Mouse (Mus musculus) kidney, postnatal 0 days (tissue): ENCODE measurements around the gene Tshb. TPM values are rescaled to one million over a fixed set of nuclear protein-coding genes. Genes with fewer than 3 reads are reported as not detected.
A peak's percentile ranks its signal among the peaks of the same experiment; 100 is the strongest.

Source experiments
- ATAC-seq: fragments of 200-750 bp; cut with Nextera tagmentation; replicated peaks from 2 replicates; pipeline ENCODE4 v1.8.0; 2017; ENCODE audit warnings: low read depth, moderate number of reproducible peaks, moderate TSS enrichment, moderate library complexity; ENCODE audit not compliant: low FRiP score
- DNase-seq: peaks from one replicate; pipeline ENCODE4 v3.0.0-alpha.2; 2016; ENCODE audit warnings: low spot score
- H3K27ac ChIP-seq: fragments of 300-500 bp; sonication (generic); 2 replicates; pipeline ENCODE4 v1.5.1; 2014; ENCODE audit warnings: mild to moderate bottlenecking
- H3K27me3 ChIP-seq: fragments of 300-500 bp; sonication (generic); 2 replicates; pipeline ENCODE4 v1.6.1; 2014; ENCODE audit warnings: low read length, mixed read lengths; ENCODE audit not compliant: insufficient read depth
- H3K36me3 ChIP-seq: fragments of 300-500 bp; sonication (generic); 2 replicates; pipeline ENCODE4 v1.6.1; 2014; ENCODE audit warnings: low read length, mixed read lengths; ENCODE audit not compliant: insufficient read depth
- H3K4me1 ChIP-seq: fragments of 300-500 bp; sonication (generic); replicated peaks from 2 replicates; pipeline ENCODE4 v1.6.1; 2014; ENCODE audit warnings: antibody characterized with exemption, low read length, mixed read lengths; ENCODE audit not compliant: insufficient read depth
- H3K4me2 ChIP-seq: fragments of 300-500 bp; sonication (generic); 2 replicates; pipeline ENCODE4 v1.6.1; 2014; ENCODE audit warnings: mild to moderate bottlenecking, low read length, moderate library complexity, mixed read lengths
- H3K4me3 ChIP-seq: fragments of 300-500 bp; sonication (generic); replicated peaks from 2 replicates; pipeline ENCODE4 v1.5.1; 2014; ENCODE audit warnings: low read depth, low read length
- H3K9ac ChIP-seq: fragments of 300-500 bp; sonication (generic); 2 replicates; pipeline ENCODE4 v1.6.1; 2014; ENCODE audit warnings: low read depth, low read length
- H3K9me3 ChIP-seq: fragments of 300-500 bp; sonication (generic); replicated peaks from 2 replicates; pipeline ENCODE4 v1.6.1; 2016; ENCODE audit warnings: low read length, inconsistent platforms, mixed read lengths
- CTCF ChIP-seq: IDR thresholded peaks from 2 replicates; pipeline ENCODE4 v1.5.1; 2016; ENCODE audit warnings: antibody characterized with exemption, low read depth, mild to moderate bottlenecking, moderate library complexity
- WGBS: fragments of 180-500 bp; shearing (Covaris S2); extraction: QIAGEN DNeasy Blood & Tissue Kit; methylation state at CpG from one replicate; pipeline ENCODE4 v1.1.7; 2014; 5-methylcytosine and 5-hydroxymethylcytosine counted together
- polyA plus RNA-seq: library from polyadenylated mRNA; unstranded; fragments of >200 nt; fragmentation: Nextera tagmentation; extraction: Ambion mirVana; gene quantifications from 2 replicates; pipeline ENCODE4 v1.2.1, GENCODE M21; 2015

The Tshb gene
- polyA plus RNA-seq, 1 experiment from 2014 or later = 0.18 TPM

GRCm38 (mm10) chr3:102748686-102749085 is 33.8 kb downstream of the Tshb start:
- H3K4me3 ChIP-seq = no peak overlapping the region
- H3K9me3 ChIP-seq = no peaks in the 10 kb centered on the region
- H3K36me3 ChIP-seq = no peaks in the 10 kb centered on the region
- TF ChIP-seq CTCF = no peak
- no peak for ATAC-seq
- no peak overlapping the region for H3K27ac ChIP-seq
- no peak for DNase-seq
- H3K27me3 ChIP-seq = no peaks in the 10 kb centered on the region
- 0 out of 2 replicates have a peak, but pooled peaks cover 4% of the 10 kb centered on the region for H3K4me1 ChIP-seq
- no peak overlapping the region for H3K9ac ChIP-seq
- no peak overlapping the region for H3K4me2 ChIP-seq
- 83% methylated on average over 5 of the region's 5 CpGs for WGBS

GRCm38 (mm10) chr3:102748038-102748437 is 34.5 kb downstream of the Tshb start:
- Histone ChIP-seq H3K4me3 (no peak overlapping the region), H3K9ac (no peak overlapping the region), H3K9me3 (no peaks in the 10 kb centered on the region), H3K27ac (no peak overlapping the region), H3K27me3 (no peaks in the 10 kb centered on the region), H3K36me3 (no peaks in the 10 kb centered on the region), H3K4me1 (0 out of 2 replicates have a peak, but pooled peaks cover 4% of the 10 kb centered on the region), H3K4me2 (no peak overlapping the region)
- WGBS = 46% methylated on average over 3 of the region's 3 CpGs
- ATAC-seq (no peak), DNase-seq (peak; percentile 62)
- TF ChIP-seq CTCF = no peak

DNA sequence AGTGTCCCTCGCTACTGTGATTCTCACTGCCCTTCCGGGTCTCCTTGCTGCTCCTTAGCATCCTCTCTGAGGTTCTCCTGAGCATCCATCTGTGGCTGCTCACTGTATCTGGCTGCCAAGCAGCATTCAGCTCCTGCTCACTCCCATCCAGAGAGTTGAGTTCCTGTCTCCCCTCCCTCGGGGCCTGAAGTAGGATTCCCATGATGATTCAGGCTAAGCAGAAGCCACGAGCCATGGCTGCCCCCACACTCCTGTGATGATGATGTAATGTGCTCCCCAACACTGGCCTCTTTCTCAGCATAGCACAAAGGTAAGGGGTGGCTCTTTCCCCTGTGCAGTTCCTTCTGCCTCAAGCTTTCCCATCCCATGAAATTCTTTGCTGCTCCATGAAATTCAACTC is 36.3 kb downstream of the Tshb start:
- Histone ChIP-seq H3K9ac (no peak overlapping the region), H3K4me3 (no peak overlapping the region), H3K9me3 (no peaks in the 10 kb centered on the region), H3K4me2 (no peak overlapping the region), H3K4me1 (0 out of 2 replicates have a peak, but pooled peaks cover 4% of the 10 kb centered on the region), H3K27me3 (no peaks in the 10 kb centered on the region), H3K36me3 (no peaks in the 10 kb centered on the region), H3K27ac (no peak overlapping the region)
- no peak for TF ChIP-seq CTCF
- WGBS = 74% methylated on average over 4 of the region's 4 CpGs
- DNase-seq (no peak), ATAC-seq (no peak)

DNA sequence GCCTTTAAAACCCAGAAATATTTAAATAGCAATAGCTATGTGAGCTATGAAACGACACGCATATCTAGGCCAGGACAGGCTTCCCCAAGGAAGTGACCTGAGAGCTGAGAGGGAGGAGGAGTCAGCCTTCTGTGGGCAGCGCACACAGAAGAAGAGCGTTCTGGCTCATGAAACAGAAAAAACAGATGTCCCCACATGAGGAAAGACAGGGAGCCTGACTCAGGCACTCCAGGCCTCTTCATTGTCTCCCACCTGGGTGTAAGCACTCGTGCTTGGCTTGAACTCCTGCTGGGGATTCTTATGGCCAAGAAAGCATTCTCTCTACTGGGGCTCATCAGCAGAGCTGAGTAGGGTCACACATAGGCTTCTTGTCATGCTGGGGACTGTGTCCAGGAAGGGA is 37.9 kb downstream of the Tshb start:
- H3K27ac ChIP-seq = no peak overlapping the region
- ATAC-seq (no peak), DNase-seq (peak; percentile 75)
- H3K9me3 ChIP-seq = no peaks in the 10 kb centered on the region
- H3K36me3 ChIP-seq = no peaks in the 10 kb centered on the region
- no peak overlapping the region for H3K4me2 ChIP-seq
- 0 out of 2 replicates have a peak, but pooled peaks cover 4% of the 10 kb centered on the region for H3K4me1 ChIP-seq
- no peaks in the 10 kb centered on the region for H3K27me3 ChIP-seq
- H3K9ac ChIP-seq = no peak overlapping the region
- TF ChIP-seq CTCF = no peak
- WGBS = 15% methylated on average over 5 of the region's 5 CpGs
- no peak overlapping the region for H3K4me3 ChIP-seq

DNA sequence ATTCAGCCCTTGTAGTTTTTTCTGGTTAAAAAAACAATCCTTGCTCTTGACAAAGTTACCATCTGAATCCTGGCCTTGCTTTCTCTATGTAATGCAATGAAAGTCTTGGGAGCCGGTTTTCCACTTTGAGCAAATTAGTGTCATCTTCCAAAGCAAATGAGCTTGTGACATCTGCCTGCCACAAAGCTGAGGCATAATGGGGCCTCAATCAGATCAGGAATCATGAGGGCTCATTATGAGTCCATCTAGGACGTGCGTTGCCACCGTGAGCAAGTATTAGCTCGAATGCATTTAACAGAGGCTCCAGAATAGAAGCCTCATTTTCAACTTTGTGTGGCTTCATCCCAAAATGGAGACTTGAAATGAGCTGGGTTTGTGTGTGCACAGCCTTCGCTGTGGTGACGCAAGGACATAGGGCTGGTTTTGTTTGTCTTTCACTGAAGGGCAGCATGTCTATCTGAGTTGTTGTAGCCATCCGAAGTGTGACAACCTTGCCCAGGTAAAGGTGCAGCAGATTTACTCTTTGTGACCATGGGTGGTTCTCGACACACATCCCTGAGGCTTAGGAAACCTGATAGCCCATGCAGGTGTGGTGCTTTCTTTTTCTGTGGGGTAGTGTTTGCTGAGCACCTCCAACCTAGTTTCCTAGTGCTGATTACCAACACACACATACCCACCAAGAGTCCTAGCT is 38.6 kb downstream of the Tshb start:
- ATAC-seq = no peak
- no peaks in the 10 kb centered on the region for H3K27me3 ChIP-seq
- 79% methylated on average over 9 of the region's 9 CpGs for WGBS

DNA sequence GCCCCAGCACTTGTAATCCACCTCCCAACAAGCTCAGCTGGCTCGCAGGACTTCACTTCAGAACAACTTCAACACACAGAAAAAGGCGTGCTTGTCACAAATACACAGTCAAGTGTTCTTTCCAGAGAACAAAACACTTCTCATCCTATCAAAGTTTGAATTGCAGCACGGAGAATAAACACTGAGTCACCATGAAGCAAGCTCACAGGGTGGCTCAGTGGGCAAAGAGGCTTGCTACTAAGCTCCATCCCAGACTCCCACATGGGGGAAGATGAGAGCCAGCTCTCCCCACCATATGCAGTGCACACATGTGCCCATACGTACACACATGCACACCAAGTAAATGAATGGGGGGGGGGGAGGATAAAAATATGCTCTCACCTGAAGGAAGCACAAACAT is 39.3 kb downstream of the Tshb start:
- no peak for ATAC-seq
- Histone ChIP-seq H3K36me3 (no peaks in the 10 kb centered on the region), H3K4me1 (0 out of 2 replicates have a peak, but pooled peaks cover 4% of the 10 kb centered on the region), H3K9ac (no peak overlapping the region), H3K27me3 (no peaks in the 10 kb centered on the region), H3K27ac (no peak overlapping the region), H3K4me2 (no peak overlapping the region), H3K4me3 (no peak overlapping the region), H3K9me3 (no peaks in the 10 kb centered on the region)
- DNase-seq = no peak
- no peak for TF ChIP-seq CTCF
- WGBS = 81% methylated on average over 4 of the region's 4 CpGs

More for the DNA sequence above, 38.6 kb downstream of the Tshb start:
- no peak overlapping the region for H3K4me3 ChIP-seq
- H3K4me1 ChIP-seq = 0 out of 2 replicates have a peak, but pooled peaks cover 4% of the 10 kb centered on the region
- H3K9ac ChIP-seq = no peak overlapping the region
- no peak for DNase-seq
- no peak overlapping the region for H3K27ac ChIP-seq
- TF ChIP-seq CTCF = no peak
- H3K36me3 ChIP-seq = no peaks in the 10 kb centered on the region
- no peaks in the 10 kb centered on the region for H3K9me3 ChIP-seq
- no peak overlapping the region for H3K4me2 ChIP-seq
